Mouse (Mus musculus): ENCODE results near the gene Opn3. TPM values are rescaled to one million over a fixed set of nuclear protein-coding genes. Genes with fewer than 3 reads are reported as not detected.

Gene Opn3
- total and polyA plus RNA-seq, 3 experiments = 0.50 to 2.2 TPM; not detected in 1

- Histone ChIP-seq H3K9ac (ENCODE audit: control insufficient read depth, low read depth, low read length, poor library complexity, severe bottlenecking) (peak overlapping the region; percentile 71), H3K36me3 (ENCODE audit: control insufficient read depth in 1 of 2, insufficient read depth in 2 of 2, low read length in 2 of 2) (peaks cover 0 to 13% of the 10 kb centered on the region in 2 experiments; a peak in 2 of 4 replicates), H3K27me3 (ENCODE audit: control insufficient read depth in 1 of 2, insufficient read depth in 2 of 2, low read length in 2 of 2) (no peaks in the 10 kb centered on the region), H3K79me2 (ENCODE audit: control insufficient read depth, insufficient read depth, low read length, poor library complexity) (peaks cover 6% of the 10 kb centered on the region), H3K9me3 (replicated peaks; ENCODE audit: insufficient read depth, low read length) (no peaks in the 10 kb centered on the region), H3K27ac (ENCODE audit: control insufficient read depth, low read depth, low read length) (no peak overlapping the region), H3K4me3 (ENCODE audit: control insufficient read depth in 1 of 2, insufficient read depth in 1 of 2, low read depth in 2 of 2, low read length in 2 of 2) (peak overlapping the region; percentile 82 to 91), H3K4me1 (ENCODE audit: control insufficient read depth in 1 of 2, insufficient read depth in 2 of 2, low read length in 2 of 2) (no peaks in the 10 kb centered on the region; a peak in 2 of 4 replicates)
- TF ChIP-seq MAZ (IDR thresholded peaks at IDR 0.05; ENCODE audit: low read depth, low read length) (0 out of 2 replicates have a peak, but pooled peaks have one; percentile 93), HCFC1 (IDR thresholded peaks at IDR 0.05; ENCODE audit: low read depth, low read length) (no peak), E2F4 (IDR thresholded peaks at IDR 0.05; ENCODE audit: borderline replicate concordance, low read depth, low read length) (peak; percentile 79), SIN3A (IDR thresholded peaks at IDR 0.05; ENCODE audit: low read length) (peak; percentile 65)
- DNase-seq (ENCODE audit: low read depth, low spot score) = no peak
Measured at GRCm38 (mm10) chr1:175692997-175693361, 403 bp upstream of the Opn3 start.

- DNase-seq (ENCODE audit: low read depth, low spot score) = peak; percentile 60
- Histone ChIP-seq H3K27me3 (ENCODE audit: control insufficient read depth in 1 of 2, insufficient read depth in 2 of 2, low read length in 2 of 2) (no peaks in the 10 kb centered on the region), H3K36me3 (ENCODE audit: control insufficient read depth in 1 of 2, insufficient read depth in 2 of 2, low read length in 2 of 2) (peaks cover 0 to 13% of the 10 kb centered on the region in 2 experiments; a peak in 2 of 4 replicates), H3K4me1 (ENCODE audit: control insufficient read depth in 1 of 2, insufficient read depth in 2 of 2, low read length in 2 of 2) (no peaks in the 10 kb centered on the region; a peak in 2 of 4 replicates), H3K27ac (ENCODE audit: control insufficient read depth, low read depth, low read length) (peak overlapping the region; percentile 49), H3K9ac (ENCODE audit: control insufficient read depth, low read depth, low read length, poor library complexity, severe bottlenecking) (peak overlapping the region; percentile 88), H3K79me2 (ENCODE audit: control insufficient read depth, insufficient read depth, low read length, poor library complexity) (peaks cover 6% of the 10 kb centered on the region), H3K4me3 (ENCODE audit: control insufficient read depth in 1 of 2, insufficient read depth in 1 of 2, low read depth in 2 of 2, low read length in 2 of 2) (peak overlapping the region; percentile 83 to 94), H3K9me3 (replicated peaks; ENCODE audit: insufficient read depth, low read length) (no peaks in the 10 kb centered on the region)
- TF ChIP-seq JUND (IDR thresholded peaks at IDR 0.05; ENCODE audit: low read depth, low read length) (no peak), BHLHE40 (IDR thresholded peaks at IDR 0.05; ENCODE audit: borderline replicate concordance, low read depth, low read length) (no peak), ELF1 (IDR thresholded peaks at IDR 0.05; ENCODE audit: low read depth, low read length) (no peak), POLR2AphosphoS2 (IDR thresholded peaks at IDR 0.05; ENCODE audit: low read length) (no peak), RAD21 (IDR thresholded peaks at IDR 0.05; ENCODE audit: low read depth, low read length) (no peak; the same call in 1 of the 2 replicates), HCFC1 (IDR thresholded peaks at IDR 0.05; ENCODE audit: low read depth, low read length) (0 out of 2 replicates have a peak, but pooled peaks have one; percentile 38), EP300 (IDR thresholded peaks at IDR 0.05; ENCODE audit: low read depth in 1 of 2, low read length in 2 of 2) (no peak), POLR2A (IDR thresholded peaks at IDR 0.05; ENCODE audit: control insufficient read depth in 1 of 2, insufficient read depth in 1 of 2, low read depth in 1 of 2, low read length in 2 of 2, poor library complexity in 1 of 2) (no peak), GATA1 (IDR thresholded peaks at IDR 0.05; ENCODE audit: low read depth, low read length) (no peak), MYC (IDR thresholded peaks at IDR 0.05; ENCODE audit: low read depth, low read length) (no peak), KAT2A (conservative IDR thresholded peaks at IDR 0.05; ENCODE audit: low read depth, low read length) (no peak), CHD1 (IDR thresholded peaks at IDR 0.05; ENCODE audit: low read depth, low read length) (0 out of 2 replicates have a peak, but pooled peaks have one; percentile 47), MAZ (IDR thresholded peaks at IDR 0.05; ENCODE audit: low read depth, low read length) (no peak), MEF2A (IDR thresholded peaks at IDR 0.05; ENCODE audit: extremely low read depth, insufficient replicate concordance, low read depth, low read length, poor library complexity, severe bottlenecking) (no peak)
Measured at GRCm38 (mm10) chr1:175691686-175692245, 810 bp downstream of the Opn3 start.
